Mouse (Mus musculus) CH12.LX (cell line): ENCODE measurements around the gene Ifnar1.

Source experiments
- CTCF ChIP-seq, 2 experiments: IDR thresholded peaks in 1 of 2; conservative IDR thresholded peaks in 1 of 2; 2 replicates each; pipeline ENCODE4 v1.5.1; 2011 to 2012; ENCODE audit warnings: low read depth in 2 of 2, low read length in 2 of 2, improper control_type of control experiment in 1 of 2, inconsistent platforms in 1 of 2, mild to moderate bottlenecking in 1 of 2, moderate library complexity in 1 of 2
- E2F4 ChIP-seq: IDR thresholded peaks from 2 replicates; pipeline ENCODE4 v1.6.1; 2011; ENCODE audit warnings: low read depth, low read length, improper control_type of control experiment; ENCODE audit not compliant: insufficient replicate concordance
- POLR2A ChIP-seq: IDR thresholded peaks from 2 replicates; pipeline ENCODE4 v1.6.1; 2011; ENCODE audit warnings: low read depth, mild to moderate bottlenecking, improper control_type of control experiment, low read length

DNA sequence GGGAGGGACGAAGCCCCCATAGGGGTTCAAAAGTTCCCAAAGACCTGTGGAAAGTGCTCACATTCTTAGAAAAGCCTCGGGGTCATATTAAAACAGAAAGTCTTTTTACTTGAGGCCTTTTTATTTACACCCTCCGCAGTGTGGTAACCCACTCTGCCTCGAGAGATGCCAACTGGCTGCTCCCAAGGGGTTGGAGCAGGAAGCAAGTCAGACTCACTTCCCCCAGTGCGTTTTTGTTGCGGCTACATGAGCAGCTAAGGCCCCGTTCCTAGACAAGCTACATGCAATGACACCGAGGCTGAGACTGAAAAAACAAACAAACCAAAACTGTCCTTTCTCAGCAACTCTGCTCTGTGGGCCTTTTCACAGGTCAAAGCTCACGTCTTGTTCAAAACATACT is 53.5 kb downstream of the Ifnar1 start:
- TF ChIP-seq E2F4 (no peak), POLR2A (no peak), CTCF (conservative IDR thresholded peaks at IDR 0.05 in 1 of 2, IDR thresholded peaks at IDR 0.05 in 1 of 2; ENCODE audit: low read depth in 2 of 2, low read length in 2 of 2) (no peak)
